Mouse (Mus musculus): Measurements from ENCODE around the gene Tardbp. TPM values are rescaled to one million over a fixed set of nuclear protein-coding genes. Genes with fewer than 3 reads are reported as not detected.

Tardbp gene
- 2.2 and 39.7 TPM in 2 replicates for polyA plus RNA-seq (2012; ENCODE audit: low replicate concordance)

GRCm38 (mm10) chr4:148626623-148627185 lies at the start of gene Tardbp:
Gene Tardbp (minus strand): TSS chr4:148627019.

GRCm38 (mm10) chr4:148643291-148644156 lies 16.7 kb upstream of the Tardbp start, which contains the start of gene Gm572:
Gene Gm572 (plus strand): TSS chr4:148643317.

GRCm38 (mm10) chr4:148602357-148603120 lies 24.3 kb downstream of the Tardbp start, which contains the start of gene Masp2:
Gene Masp2 (plus strand): TSS chr4:148602554.

GRCm38 (mm10) chr4:148591171-148591630 lies 35.6 kb downstream of the Tardbp start, which contains the start of gene Srm:
Gene Srm (plus strand): TSS chr4:148591503.

Other genes starting within 250 kb of the Tardbp start
- 10.6 and 23.7 TPM in 2 replicates for gene Ubiad1, start 182.2 kb downstream of the Tardbp start, polyA plus RNA-seq (2012; ENCODE audit: low replicate concordance)
- gene Mtor, start 178.4 kb downstream of the Tardbp start, polyA plus RNA-seq (2012; ENCODE audit: low replicate concordance): 7.3 and 16.3 TPM in 2 replicates
- gene Angptl7, start 126.6 kb downstream of the Tardbp start, polyA plus RNA-seq (2012; ENCODE audit: low replicate concordance): 0.63 and 0.78 TPM in 2 replicates
- gene Exosc10, start 68.6 kb downstream of the Tardbp start, polyA plus RNA-seq (2012; ENCODE audit: low replicate concordance): 28.1 and 29.3 TPM in 2 replicates
- gene Srm, start 35.5 kb downstream of the Tardbp start, polyA plus RNA-seq (2012; ENCODE audit: low replicate concordance): 190 and 191 TPM in 2 replicates
- 0.43 and 0.61 TPM in 2 replicates for gene Masp2, start 24.5 kb downstream of the Tardbp start, polyA plus RNA-seq (2012; ENCODE audit: low replicate concordance)
- gene Gm572, start 16.3 kb upstream of the Tardbp start, polyA plus RNA-seq (2012; ENCODE audit: low replicate concordance): not detected in 2 replicates
- 5.6 and 6.8 TPM in 2 replicates for gene Casz1, start 177.4 kb upstream of the Tardbp start, polyA plus RNA-seq (2012; ENCODE audit: low replicate concordance)